In the genomic region with DNA sequence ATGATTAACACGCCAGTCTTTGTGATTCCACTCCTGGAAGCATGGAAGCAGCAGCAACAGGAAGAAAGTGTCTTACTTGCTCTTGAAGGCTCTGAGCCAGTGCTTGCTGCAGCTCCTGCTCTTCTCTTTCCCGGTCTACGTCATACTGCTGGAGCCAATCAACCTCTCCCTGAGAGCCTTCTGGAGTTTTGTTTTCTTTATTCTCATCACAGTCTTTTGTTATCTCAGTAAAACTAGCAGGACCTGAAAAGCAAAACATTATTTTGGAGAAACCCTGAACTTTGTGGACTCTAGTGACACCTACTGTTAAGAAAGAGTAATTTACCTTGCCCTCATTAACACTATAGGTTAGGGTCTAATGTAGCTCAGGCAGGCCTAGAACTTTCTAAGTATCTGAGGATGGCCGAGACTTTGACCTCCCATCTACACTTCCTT, we compare ENCODE assay signal across 8 mouse cellular contexts. TPM values are rescaled to one million over a fixed set of nuclear protein-coding genes. Genes with fewer than 3 reads are reported as not detected.
DNase-seq lines count a peak whose midpoint lies in the region; ATAC-seq and TF ChIP-seq lines count a peak whose summit lies in the region.

No protein-coding gene starts in this region.

- peaks cover 31% of the 10 kb centered on the region for H3K36me3 ChIP-seq in small intestine, adult 2 months (ENCODE audit: control insufficient read depth, insufficient read depth, low read length)

- peak; percentile 41; the same call in 1 of the 2 replicates for TF ChIP-seq CTCF in small intestine, adult 2 months (IDR thresholded peaks at IDR 0.05; ENCODE audit: extremely low read depth, insufficient read length, insufficient replicate concordance, low read depth, low read length)

- ATAC-seq in cerebellum, adult (ENCODE audit: insufficient number of reproducible peaks, low FRiP score, low TSS enrichment): no peak

- H3K27ac ChIP-seq in small intestine, adult 2 months (ENCODE audit: insufficient read depth, low read depth, low read length): peak overlapping the region; percentile 29

- peak; percentile 64 for DNase-seq in cerebellum, adult 9-10 months
- DNase-seq in urinary bladder, adult 2 months (ENCODE audit: low spot score): peak; percentile 22
- no peak for DNase-seq in urinary bladder, postnatal 25 days (ENCODE audit: low spot score)
- peak; percentile 45 for DNase-seq in heart, adult 9 months (ENCODE audit: low spot score in 2 of 2)
- peak; percentile 45 for DNase-seq in kidney, postnatal 10 days
- DNase-seq in ovary, postnatal 36 days (ENCODE audit: low spot score): no peak

- no peak overlapping the region for H3K4me3 ChIP-seq in small intestine, adult 2 months (ENCODE audit: low read depth, low read length)

- 18% methylated on average over 4 of the region's 4 CpGs for whole genome bisulfite sequencing in small intestine, adult 2 months

- no peak for TF ChIP-seq POLR2A in small intestine, adult 2 months (IDR thresholded peaks at IDR 0.05; ENCODE audit: low read depth, low read length)

- H3K27me3 ChIP-seq in small intestine, adult 2 months (ENCODE audit: control insufficient read depth, insufficient read depth, low read length): no peaks in the 10 kb centered on the region

- no peaks in the 10 kb centered on the region for H3K4me1 ChIP-seq in small intestine, adult 2 months (ENCODE audit: control insufficient read depth, insufficient read depth, insufficient read length, low read length)

RNA-seq across cellular contexts. Expression of a gene that starts 43.5 kb away (rescaled TPM):
- polyA plus RNA-seq in urinary bladder, adult 2 months (2012; rRNA removed): 0.07 and 0.10 TPM in 2 replicates
- 198 and 892 TPM in 2 replicates for polyA plus RNA-seq in small intestine, adult 2 months (2012; rRNA removed)

RNA-seq across cellular contexts. Expression of a gene that starts 53.2 kb away (rescaled TPM):
- 21.0 and 24.0 TPM in 2 replicates for polyA plus RNA-seq in urinary bladder, adult 2 months (2012; rRNA removed)
- 9.0 and 16.4 TPM in 2 replicates for polyA plus RNA-seq in small intestine, adult 2 months (2012; rRNA removed)

Comparison
In these comparisons a context has a peak if more than half of its experiments do, and no peak if none do; other contexts are left out.
1. DNase-seq: peak in cerebellum, adult 9-10 months (single experiment), urinary bladder, adult 2 months (single experiment), heart, adult 9 months (2 of 2) and kidney, postnatal 10 days (single experiment); none in urinary bladder, postnatal 25 days (single experiment) and ovary, postnatal 36 days (single experiment).
2. RNA of a gene that starts 43.5 kb away (polyA plus RNA-seq): 198 to 892 TPM in small intestine, adult 2 months; 0.07 to 0.10 TPM in urinary bladder, adult 2 months; every median in the first group is over 100 times any median in the second.